Mouse (Mus musculus) embryonic stem cell, embryonic (primary cell): Measurements from ENCODE around the gene Eif4ebp2.

Source experiments
- CTCF ChIA-PET, 4 experiments: fragments of 300-600 bp in 2 of 4; fragments of 350-600 bp in 2 of 4; sonication (Branson Sonifier 250); formaldehyde crosslinking; loops; one replicate each; lab custom pipeline; 2022; ENCODE audit warnings: inconsistent platforms in 2 of 4; lab: Charles Lee
- POLR2A ChIA-PET, 4 experiments: fragments of 300-600 bp in 2 of 4; fragments of 350-600 bp in 2 of 4; sonication (Branson Sonifier 250); formaldehyde crosslinking; loops; one replicate each; lab custom pipeline; 2022; ENCODE audit warnings: antibody characterized with exemption in 4 of 4, inconsistent platforms in 1 of 4; lab: Charles Lee

Eif4ebp2 gene

GRCm38 (mm10) chr10:61452645-61453044, at the start of gene Eif4ebp2:
TSS of gene Eif4ebp2 (minus strand) at chr10:61452661.
- POLR2A ChIA-PET: interaction anchor here (0.5 to 9.8 kb wide), 70 partner anchors 8 to 1198 kb away, joined by 3 to 138 read pairs (median 4); partner anchors contain the start of genes Nodal (in 4 of the 4), Lrrc20 (in 3 of the 4), Ppa1 (in 2 of the 4) and Sar1a (in 2 of the 4)
- CTCF ChIA-PET: interaction anchor here (0.5 to 2.0 kb wide), 20 partner anchors 11 to 1328 kb away, joined by 3 to 16 read pairs (median 4); partner anchors contain the start of gene Lrrc20 (in 1 of the 4)

GRCm38 (mm10) chr10:61500756-61501155, 48.3 kb upstream of the Eif4ebp2 start:
- POLR2A ChIA-PET: interaction anchor here in 1 of 4 experiments (1.0 kb wide), 1 partner anchor 10 kb away, joined by 3 read pairs; no protein-coding TSS in a partner anchor

GRCm38 (mm10) chr10:61499505-61500466, 47.3 kb upstream of the Eif4ebp2 start:
- CTCF ChIA-PET: interaction anchor here in 1 of 4 experiments (1.2 to 3.8 kb wide), 2 partner anchors 11 to 103 kb away, joined by 3 to 11 read pairs; no protein-coding TSS in a partner anchor

More at GRCm38 (mm10) chr10:61500756-61501155, 48.3 kb upstream of the Eif4ebp2 start:
- CTCF ChIA-PET: no interaction called here

GRCm38 (mm10) chr10:61496231-61496630, 43.8 kb upstream of the Eif4ebp2 start:
- CTCF ChIA-PET: interaction anchor here in 1 of 4 experiments (0.5 to 3.8 kb wide), 3 partner anchors 54 to 128 kb away, joined by 3 to 11 read pairs (median 5); no protein-coding TSS in a partner anchor
- POLR2A ChIA-PET: interaction anchor here in 1 of 4 experiments (0.7 to 1.1 kb wide), 4 partner anchors 21 to 80 kb away, joined by 3 read pairs; partner anchors contain the start of gene Lrrc20

More at GRCm38 (mm10) chr10:61499505-61500466, 47.3 kb upstream of the Eif4ebp2 start:
- POLR2A ChIA-PET: no interaction called here

- ChIA-PET CTCF (interaction anchor here in 1 of 4 experiments (2.0 kb wide), 1 partner anchor 108 kb away, joined by 6 read pairs; no protein-coding TSS in a partner anchor), POLR2A (interaction anchor here in 1 of 4 experiments (0.6 to 1.1 kb wide), 3 partner anchors 11 to 522 kb away, joined by 3 to 4 read pairs (median 4); no protein-coding TSS in a partner anchor)
Measured at GRCm38 (mm10) chr10:61495461-61495860, 43.0 kb upstream of the Eif4ebp2 start.

- CTCF ChIA-PET: interaction anchor here (0.5 to 2.0 kb wide), 98 partner anchors 8 to 424 kb away, joined by 3 to 60 read pairs (median 4); partner anchors contain the start of genes Lrrc20 (in 3 of the 4), Eif4ebp2 (in 1 of the 4) and Ppa1 (in 1 of the 4)
- POLR2A ChIA-PET: interaction anchor here in 3 of 4 experiments (0.6 to 2.7 kb wide), 19 partner anchors 16 to 415 kb away, joined by 3 to 10 read pairs (median 4); partner anchors contain the start of genes Eif4ebp2 (in 2 of the 3) and Lrrc20 (in 2 of the 3)
Measured at GRCm38 (mm10) chr10:61492040-61492439, 39.6 kb upstream of the Eif4ebp2 start.

- POLR2A ChIA-PET: interaction anchor here in 3 of 4 experiments (0.6 to 2.7 kb wide), 18 partner anchors 16 to 414 kb away, joined by 3 to 11 read pairs (median 4); partner anchors contain the start of genes Eif4ebp2 (in 2 of the 3) and Lrrc20 (in 2 of the 3)
- CTCF ChIA-PET: interaction anchor here (0.5 to 2.0 kb wide), 89 partner anchors 8 to 411 kb away, joined by 3 to 60 read pairs (median 4); partner anchors contain the start of genes Lrrc20 (in 3 of the 4), Eif4ebp2 (in 1 of the 4) and Ppa1 (in 1 of the 4)
Measured at GRCm38 (mm10) chr10:61491573-61491972, 39.1 kb upstream of the Eif4ebp2 start.

GRCm38 (mm10) chr10:61488522-61489110, 36.2 kb upstream of the Eif4ebp2 start:
- CTCF ChIA-PET: interaction anchor here in 2 of 4 experiments (0.6 to 1.8 kb wide), 10 partner anchors 9 to 1991 kb away, joined by 3 to 6 read pairs (median 4); partner anchors contain the start of gene Lrrc20 (in 1 of the 2)
- POLR2A ChIA-PET: interaction anchor here in 3 of 4 experiments (0.5 to 1.1 kb wide), 3 partner anchors 13 to 229 kb away, joined by 3 to 4 read pairs (median 3); partner anchors contain the start of gene Lrrc20 (in 2 of the 3)

- ChIA-PET CTCF (interaction anchor here (0.5 to 1.8 kb wide), 9 partner anchors 11 to 888 kb away, joined by 3 to 6 read pairs (median 3); partner anchors contain the start of gene Lrrc20 (in 1 of the 4)), POLR2A (interaction anchor here in 3 of 4 experiments (0.6 to 1.4 kb wide), 7 partner anchors 10 to 181 kb away, joined by 3 to 6 read pairs (median 3); partner anchors contain the start of genes Lrrc20 (in 1 of the 3) and Nodal (in 1 of the 3))
Measured at GRCm38 (mm10) chr10:61486551-61487339, 34.3 kb upstream of the Eif4ebp2 start.

- POLR2A ChIA-PET: interaction anchor here in 3 of 4 experiments (0.5 to 2.4 kb wide), 8 partner anchors 9 to 324 kb away, joined by 3 to 11 read pairs (median 4); partner anchors contain the start of genes Lrrc20 (in 2 of the 3) and Nodal (in 1 of the 3)
- CTCF ChIA-PET: interaction anchor here (0.5 to 2.3 kb wide), 8 partner anchors 8 to 339 kb away, joined by 3 to 13 read pairs (median 4); partner anchors contain the start of gene Lrrc20 (in 1 of the 4)
Measured at GRCm38 (mm10) chr10:61484801-61485200, 32.3 kb upstream of the Eif4ebp2 start.

GRCm38 (mm10) chr10:61482771-61483170, 30.3 kb upstream of the Eif4ebp2 start:
- ChIA-PET POLR2A (no interaction called here), CTCF (interaction anchor here (0.7 to 2.3 kb wide), 6 partner anchors 9 to 30 kb away, joined by 3 to 13 read pairs (median 5); no protein-coding TSS in a partner anchor)

GRCm38 (mm10) chr10:61480488-61480887, 28.0 kb upstream of the Eif4ebp2 start:
- ChIA-PET POLR2A (interaction anchor here in 1 of 4 experiments (0.6 kb wide), 1 partner anchor 23 kb away, joined by 3 read pairs; no protein-coding TSS in a partner anchor), CTCF (interaction anchor here in 2 of 4 experiments (0.5 to 0.6 kb wide), 2 partner anchors 137 to 441 kb away, joined by 3 to 4 read pairs; no protein-coding TSS in a partner anchor)

- ChIA-PET POLR2A (interaction anchor here in 1 of 4 experiments (0.6 kb wide), 1 partner anchor 23 kb away, joined by 3 read pairs; no protein-coding TSS in a partner anchor), CTCF (interaction anchor here in 1 of 4 experiments (0.5 kb wide), 1 partner anchor 441 kb away, joined by 3 read pairs; no protein-coding TSS in a partner anchor)
Measured at GRCm38 (mm10) chr10:61479927-61480326, 27.5 kb upstream of the Eif4ebp2 start.

- POLR2A ChIA-PET: no interaction called here
- CTCF ChIA-PET: interaction anchor here in 2 of 4 experiments (1.0 to 1.2 kb wide), 2 partner anchors 13 to 266 kb away, joined by 3 read pairs; no protein-coding TSS in a partner anchor
Measured at GRCm38 (mm10) chr10:61479461-61479860, 27.0 kb upstream of the Eif4ebp2 start.

GRCm38 (mm10) chr10:61476440-61477165, 24.1 kb upstream of the Eif4ebp2 start:
- POLR2A ChIA-PET: interaction anchor here (0.6 to 2.6 kb wide), 38 partner anchors 8 to 330 kb away, joined by 3 to 36 read pairs (median 6); partner anchors contain the start of genes Eif4ebp2 (in 3 of the 4), Nodal (in 2 of the 4) and Sar1a (in 1 of the 4)
- CTCF ChIA-PET: interaction anchor here (0.5 to 2.1 kb wide), 12 partner anchors 10 to 900 kb away, joined by 3 to 26 read pairs (median 5); no protein-coding TSS in a partner anchor
